Mouse (Mus musculus) c-Kit-negative CD71-positive TER-119-positive erythroid progenitor cells, embryonic 14.5 days (primary cell): ENCODE measurements around the gene Tmem44.

Source experiments
- DNase-seq: peaks from one replicate; pipeline ENCODE4 v3.0.0-alpha.2; 2013; ENCODE audit warnings: low read depth, low spot score

The Tmem44 gene

DNA sequence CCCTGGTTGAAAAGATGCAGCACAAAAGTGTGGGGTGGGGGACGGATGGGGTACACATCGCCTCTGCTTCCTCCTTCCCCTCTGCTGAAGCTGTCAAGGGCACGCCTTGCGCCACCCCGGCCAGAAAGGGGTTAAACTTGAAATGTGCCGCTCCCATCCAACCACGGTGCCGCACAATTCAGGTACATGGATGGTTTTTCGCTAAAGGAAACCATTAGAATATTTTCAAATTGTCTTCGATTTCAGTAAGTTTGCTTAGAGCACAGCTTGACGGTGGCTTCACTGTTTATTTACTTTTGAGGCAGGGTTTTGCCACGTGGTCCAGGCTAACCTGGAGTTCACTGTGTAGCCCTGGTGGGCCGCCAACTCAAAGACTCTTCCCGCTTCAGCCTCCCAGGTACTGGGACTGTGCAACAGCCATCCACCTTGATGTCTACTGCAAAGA is at the start of gene Tmem44:
Gene Tmem44, minus strand, starts transcription at position 95 of the 445 bp plus-strand sequence.
- no peak for DNase-seq

- DNase-seq: no peak
Measured at GRCm38 (mm10) chr16:30599491-30600268, 49.0 kb upstream of the Tmem44 start, which contains the start of gene Fam43a. Gene Fam43a (plus strand): TSS chr16:30599723.

DNA sequence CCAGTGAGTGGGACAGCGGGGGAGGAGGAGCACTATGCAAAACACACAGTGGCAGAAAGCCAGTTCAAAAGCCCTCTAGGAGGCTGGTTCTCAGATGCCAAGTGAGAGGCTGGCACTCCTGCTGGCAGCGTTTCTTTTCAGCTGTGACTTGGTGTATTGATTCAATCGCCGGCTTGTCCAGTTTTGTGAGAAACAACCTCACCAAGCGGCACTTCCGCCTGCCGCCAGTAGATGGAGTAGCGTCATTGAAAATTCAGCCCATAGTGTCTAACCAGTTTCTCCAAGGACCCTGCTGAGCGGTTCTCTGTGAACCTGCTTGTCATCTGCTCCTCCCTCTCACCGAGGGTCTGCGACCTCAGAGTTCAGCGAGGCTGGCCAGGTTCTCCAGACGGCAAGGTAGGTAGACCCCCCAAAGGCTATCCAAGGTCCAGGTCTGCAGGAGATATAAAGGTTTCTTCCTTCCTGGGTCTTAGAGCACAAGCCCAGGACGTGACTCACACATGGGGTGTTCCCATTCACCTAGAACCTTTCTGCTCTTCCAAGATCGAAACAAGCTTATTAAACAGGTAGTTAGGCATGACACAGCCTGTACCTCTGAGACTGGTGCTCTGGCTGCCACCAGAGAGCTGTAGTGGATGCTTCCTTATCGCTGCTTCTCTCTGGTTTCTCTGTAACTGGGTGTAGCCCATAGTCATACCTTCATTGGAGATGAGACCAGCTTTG is 46.5 kb upstream of the Tmem44 start:
- DNase-seq: no peak

DNA sequence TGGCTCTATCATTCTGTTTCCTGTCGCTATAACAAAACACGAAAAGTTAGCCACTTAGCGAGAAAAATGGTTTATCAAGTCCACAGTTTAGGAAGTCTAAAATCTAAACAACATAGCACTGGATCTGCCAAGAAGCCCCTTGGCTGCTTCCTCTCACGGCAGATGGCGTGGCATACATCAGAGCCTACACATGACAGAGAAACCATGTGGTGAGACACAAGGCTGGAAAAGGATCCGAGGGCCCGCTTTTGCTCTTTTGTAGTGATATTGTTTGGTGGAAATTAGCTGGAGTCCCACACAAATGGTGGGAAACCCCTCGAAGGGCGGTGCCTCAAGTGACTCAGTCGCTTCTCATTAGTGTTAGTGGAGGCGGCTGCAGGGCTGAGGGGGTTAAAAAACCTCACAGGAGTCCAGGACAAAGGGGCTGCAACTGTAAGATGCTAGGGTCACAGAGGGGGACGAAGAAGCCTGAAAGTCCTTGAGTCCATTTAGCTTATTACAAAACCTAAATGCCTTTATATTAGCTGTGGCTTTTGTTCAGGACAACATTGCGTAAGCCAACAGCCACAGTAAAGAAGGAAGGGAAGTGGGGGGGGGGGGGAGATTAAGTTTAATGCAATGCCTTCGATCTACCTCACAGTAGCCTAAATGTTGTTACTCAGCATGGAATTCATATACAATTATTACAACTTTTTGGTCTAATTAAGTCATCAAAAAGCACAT is 45.4 kb upstream of the Tmem44 start:
- DNase-seq: no peak

DNA sequence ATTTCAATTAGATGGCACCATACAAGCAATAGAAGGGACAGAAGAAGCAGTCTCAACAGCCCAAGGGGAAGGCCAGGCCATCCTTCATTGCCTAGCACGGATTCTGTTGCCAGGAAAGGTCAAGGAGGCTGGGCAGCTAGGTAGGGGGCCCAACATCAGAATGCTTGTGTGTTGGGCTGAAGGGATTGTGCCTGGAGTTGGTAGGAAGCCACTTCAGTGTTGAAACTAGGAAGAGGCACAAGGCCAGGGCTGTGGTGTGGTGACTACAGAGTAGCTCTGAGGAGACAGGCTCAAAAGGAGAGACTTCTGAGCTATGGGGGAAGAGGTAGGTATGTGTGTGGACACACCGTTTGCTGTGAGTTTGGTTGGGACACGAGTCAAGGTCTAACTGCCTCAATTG is 44.7 kb upstream of the Tmem44 start:
- DNase-seq: no peak

DNA sequence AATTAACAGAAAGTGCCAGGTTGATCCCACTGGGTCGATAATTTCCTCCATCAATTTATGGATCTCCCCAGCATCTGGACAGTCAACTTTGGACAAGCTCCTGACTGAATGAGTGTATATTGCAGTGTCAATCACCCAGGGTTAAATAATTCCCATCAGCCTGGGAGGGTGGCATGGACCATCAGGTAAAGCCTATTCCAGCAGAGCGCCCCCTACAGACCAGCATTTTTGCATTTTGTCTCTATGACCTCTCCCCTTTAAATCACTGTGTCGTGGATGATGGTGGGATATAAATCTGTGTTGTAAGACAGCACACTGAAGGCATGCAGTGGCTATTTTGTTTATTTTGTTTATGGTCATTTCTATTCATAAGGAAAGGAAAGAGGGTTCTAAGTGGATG is 41.3 kb upstream of the Tmem44 start:
- no peak for DNase-seq

DNA sequence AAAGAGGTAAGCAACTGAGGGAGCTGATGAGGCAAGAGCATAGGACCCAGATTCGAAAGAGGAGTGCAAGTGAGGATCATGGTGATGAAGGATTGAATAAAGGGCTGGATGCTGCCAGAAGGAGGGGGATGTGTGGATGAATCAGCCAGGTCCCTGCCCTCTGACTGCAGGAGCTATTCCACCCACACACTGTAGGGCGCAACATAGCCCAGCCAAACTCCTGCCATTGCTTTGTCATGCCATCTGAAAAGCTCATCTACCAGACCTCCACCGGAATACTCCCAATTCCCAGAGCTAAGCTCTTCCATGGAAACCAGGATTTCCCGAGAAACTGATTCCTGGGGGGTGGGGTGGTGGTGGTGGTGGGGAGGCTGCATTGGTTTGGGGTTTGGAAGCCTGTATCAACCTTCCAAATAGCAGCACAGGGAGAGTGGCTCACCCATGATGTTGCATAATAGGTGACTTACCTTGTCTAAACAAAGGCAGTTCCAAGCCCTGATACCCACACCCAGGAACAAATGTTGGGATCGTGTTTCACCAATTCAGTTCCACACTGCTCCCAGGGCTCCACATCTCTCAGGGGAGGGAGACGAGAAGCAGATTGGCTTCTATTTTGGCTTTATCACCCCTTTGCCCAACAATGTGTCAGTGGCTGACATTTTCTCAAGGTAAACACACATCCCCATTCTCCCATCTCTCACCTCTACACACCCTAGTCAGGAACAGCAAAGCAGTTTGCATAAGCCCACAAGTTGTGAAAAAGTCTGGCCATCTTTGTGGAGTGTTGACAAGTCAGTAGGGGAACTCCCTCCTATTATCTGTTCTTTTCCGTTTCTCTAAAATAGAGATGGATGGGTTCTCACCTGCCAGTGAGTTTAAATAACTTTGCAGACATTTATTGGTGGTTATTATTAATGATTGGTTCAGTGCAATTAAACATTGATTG is 39.9 kb upstream of the Tmem44 start:
- no peak for DNase-seq

GRCm38 (mm10) chr16:30587494-30588327 is 37.1 kb upstream of the Tmem44 start, which contains the start of gene Lsg1:
Gene Lsg1 (minus strand): TSS chr16:30587592.
- peak; percentile 96 for DNase-seq

- no peak for DNase-seq
Measured at GRCm38 (mm10) chr16:30586935-30587493, 36.4 kb upstream of the Tmem44 start.

GRCm38 (mm10) chr16:30580765-30581164 is 30.1 kb upstream of the Tmem44 start:
- DNase-seq: no peak

- no peak for DNase-seq
Measured at GRCm38 (mm10) chr16:30576392-30576791, 25.8 kb upstream of the Tmem44 start.

DNA sequence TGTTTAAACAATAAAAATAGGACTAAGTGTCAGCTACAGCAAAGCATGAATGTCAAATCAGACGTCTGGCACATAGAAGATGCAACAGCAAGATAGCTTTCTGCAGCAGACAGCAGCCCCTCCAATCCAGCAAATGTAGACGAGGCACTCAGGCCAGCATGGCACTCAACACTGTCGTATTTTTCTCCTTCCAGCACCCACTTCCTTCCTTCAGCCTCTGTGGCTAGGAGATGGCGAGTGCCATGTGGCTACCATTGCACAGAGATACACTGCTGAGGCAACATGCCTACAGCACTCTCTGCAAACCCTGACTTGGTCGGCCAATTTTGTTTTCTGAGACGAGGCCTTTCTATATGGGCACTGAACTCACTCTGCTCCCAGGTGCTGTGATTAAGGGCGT is 25.2 kb upstream of the Tmem44 start:
- no peak for DNase-seq

DNA sequence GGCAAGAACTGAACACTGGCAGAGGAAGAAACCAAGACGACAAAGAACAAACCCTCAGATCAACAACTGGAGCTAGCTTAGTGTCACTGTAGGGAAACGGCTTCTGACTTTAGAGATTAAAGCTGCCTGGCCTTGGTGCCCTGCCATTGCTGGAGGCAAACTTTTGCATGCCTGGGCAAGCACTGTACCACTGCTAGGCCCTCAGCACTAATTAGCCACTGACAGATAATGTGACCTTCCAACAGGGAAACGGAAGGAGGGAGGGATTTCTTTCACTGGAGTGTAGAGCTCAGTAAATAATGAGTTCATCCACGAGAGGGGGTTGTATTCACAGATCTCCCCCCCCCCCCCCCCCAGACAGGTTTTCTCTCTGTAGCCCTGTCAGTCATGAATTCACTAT is 21.6 kb upstream of the Tmem44 start:
- DNase-seq: no peak

- DNase-seq: no peak
Measured at GRCm38 (mm10) chr16:30571378-30571777, 20.7 kb upstream of the Tmem44 start.

- no peak for DNase-seq
Measured at GRCm38 (mm10) chr16:30570173-30570572, 19.5 kb upstream of the Tmem44 start.

- DNase-seq: peak; percentile 45
Measured at GRCm38 (mm10) chr16:30565631-30566030, 15.0 kb upstream of the Tmem44 start.

DNA sequence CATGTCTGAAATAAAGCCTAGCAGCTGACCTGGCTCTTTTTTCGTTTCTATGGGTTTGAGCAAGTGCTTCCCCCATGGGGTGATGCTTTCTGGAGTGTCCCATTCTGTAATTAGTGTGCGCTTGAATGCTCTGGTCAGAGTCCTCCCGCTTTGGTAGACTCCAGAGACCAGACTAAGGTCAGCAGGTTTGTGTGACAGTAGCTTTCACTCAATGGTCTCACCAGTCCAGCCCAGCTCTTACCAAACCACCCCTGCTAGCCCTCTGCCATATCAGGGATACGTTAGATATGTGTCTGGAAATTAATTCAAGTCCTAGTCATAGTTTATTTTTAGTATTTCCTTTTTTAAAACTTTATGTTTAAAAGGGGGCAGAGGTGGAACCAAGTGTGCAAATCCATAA is 10.0 kb upstream of the Tmem44 start:
- DNase-seq: no peak

GRCm38 (mm10) chr16:30559312-30559992 is 8.8 kb upstream of the Tmem44 start:
- no peak for DNase-seq

GRCm38 (mm10) chr16:30554109-30554508 is 3.5 kb upstream of the Tmem44 start:
- DNase-seq: no peak
